Mouse (Mus musculus): ENCODE data around the gene Lyar. TPM values are rescaled to one million over a fixed set of nuclear protein-coding genes. Genes with fewer than 3 reads are reported as not detected.
A peak's percentile ranks its signal among the peaks of the same experiment; 100 is the strongest.

Gene Lyar
- polyA plus RNA-seq, 1 experiment: 33.8 TPM

DNA sequence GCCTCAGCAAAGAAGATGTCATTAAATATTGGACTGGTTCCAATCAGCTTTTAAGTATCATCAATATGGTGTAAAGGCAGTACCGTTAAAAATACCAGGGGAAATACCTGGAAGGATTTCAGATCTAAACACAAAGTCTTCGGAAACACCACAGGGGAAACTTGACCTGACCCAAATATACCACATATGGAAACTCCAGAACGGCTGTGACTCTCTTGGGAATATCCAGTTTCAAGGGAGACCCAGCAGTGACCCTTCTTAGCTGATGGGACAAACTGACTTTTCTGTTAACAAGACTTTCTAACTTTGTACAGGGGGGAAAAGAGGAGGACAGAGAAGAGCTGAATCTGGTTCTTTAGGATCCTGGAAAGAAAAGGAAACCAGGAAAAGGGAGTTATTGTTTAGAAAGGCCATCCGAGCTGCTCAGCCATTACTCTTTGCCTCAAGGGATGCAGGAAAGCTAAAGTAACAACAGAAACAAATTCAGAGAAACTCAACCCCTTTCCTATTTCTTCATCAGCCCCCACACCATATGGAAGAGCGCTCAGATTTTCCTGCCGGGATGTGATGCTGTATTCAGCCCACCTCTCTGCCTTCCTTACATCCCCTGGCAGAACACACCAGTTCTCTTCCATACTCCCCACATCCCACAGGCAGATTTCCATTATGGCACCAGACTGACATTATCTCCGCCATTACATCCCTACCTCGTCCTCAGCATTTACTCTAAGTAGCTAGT is 37.9 kb downstream of the Lyar start:
- WGBS: 90% methylated on average over 8 of the region's 8 CpGs
- Histone ChIP-seq H3K27ac (ENCODE audit: control insufficient read depth, insufficient read depth, low read depth, low read length, poor library complexity) (no peak overlapping the region), H3K4me1 (ENCODE audit: control insufficient read depth, insufficient read depth, low read length) (no peaks in the 10 kb centered on the region), H3K4me3 (replicated peaks; ENCODE audit: control insufficient read depth, low read depth, low read length) (no peak overlapping the region)
- TF ChIP-seq POLR2A (IDR thresholded peaks at IDR 0.05; ENCODE audit: borderline replicate concordance, control insufficient read depth, low read depth, low read length) (no peak), CTCF (IDR thresholded peaks at IDR 0.05; ENCODE audit: control insufficient read depth, insufficient read depth, low read length) (no peak)

DNA sequence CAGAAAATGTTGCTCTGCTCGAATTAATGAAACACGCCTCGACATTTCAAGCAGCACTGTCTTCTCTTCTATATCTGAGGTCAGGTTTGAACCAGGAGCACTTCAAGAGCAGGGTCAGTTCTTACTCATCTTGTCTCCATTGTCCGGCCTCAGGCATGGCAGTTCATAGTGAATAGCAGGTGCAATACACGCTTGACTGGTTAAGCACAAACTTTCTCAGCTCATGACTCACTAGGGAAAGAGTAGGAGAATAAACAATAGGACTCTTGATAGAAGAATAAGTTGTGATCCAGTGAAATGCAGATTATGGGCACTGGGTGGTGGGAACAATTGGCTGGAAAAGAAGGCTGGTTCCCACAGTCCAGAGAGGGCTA is 38.5 kb downstream of the Lyar start:
- no peak overlapping the region for H3K4me3 ChIP-seq (replicated peaks; ENCODE audit: control insufficient read depth, low read depth, low read length)
- TF ChIP-seq CTCF (IDR thresholded peaks at IDR 0.05; ENCODE audit: control insufficient read depth, insufficient read depth, low read length) (no peak), POLR2A (IDR thresholded peaks at IDR 0.05; ENCODE audit: borderline replicate concordance, control insufficient read depth, low read depth, low read length) (no peak)
- no peaks in the 10 kb centered on the region for H3K4me1 ChIP-seq (ENCODE audit: control insufficient read depth, insufficient read depth, low read length)
- no peak overlapping the region for H3K27ac ChIP-seq (ENCODE audit: control insufficient read depth, insufficient read depth, low read depth, low read length, poor library complexity)
- WGBS: 84% methylated on average over 5 of the region's 5 CpGs

DNA sequence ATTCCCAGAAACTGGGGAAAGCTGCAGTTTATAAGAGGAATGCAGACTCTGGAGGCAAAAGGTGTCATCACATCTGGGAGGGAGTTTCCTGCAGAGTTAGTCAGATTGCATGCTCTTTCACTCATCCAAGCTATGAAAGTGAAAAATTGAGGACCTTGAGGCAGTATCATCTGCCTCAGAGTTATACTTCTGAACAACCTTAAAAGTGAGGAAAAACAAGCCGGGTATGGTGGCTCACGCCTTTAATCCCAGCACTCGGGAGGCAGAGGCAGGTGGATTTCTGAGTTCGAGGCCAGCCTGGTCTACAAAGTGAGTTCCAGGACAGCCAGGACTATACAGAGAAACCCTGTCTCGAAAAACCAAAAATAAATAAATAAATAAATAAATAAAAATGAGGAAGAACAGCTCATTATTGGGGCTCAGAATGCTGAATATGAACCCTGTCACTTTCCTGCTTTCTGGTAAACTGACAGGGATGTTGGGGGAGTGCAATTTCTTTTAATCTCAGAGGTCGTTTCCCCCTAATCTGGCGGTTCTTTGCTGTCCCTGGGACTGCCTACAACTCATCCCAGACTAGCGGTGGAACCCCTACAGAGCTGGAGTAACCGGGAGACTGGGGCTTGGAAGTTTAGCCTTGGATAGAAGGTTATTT is 39.3 kb downstream of the Lyar start:
- Histone ChIP-seq H3K27ac (ENCODE audit: control insufficient read depth, insufficient read depth, low read depth, low read length, poor library complexity) (peak overlapping the region; percentile 89; the same call in 1 of the 2 replicates), H3K4me1 (ENCODE audit: control insufficient read depth, insufficient read depth, low read length) (no peaks in the 10 kb centered on the region), H3K4me3 (replicated peaks; ENCODE audit: control insufficient read depth, low read depth, low read length) (peak overlapping the region; percentile 95)
- 31% methylated on average over 9 of the region's 9 CpGs for WGBS
- TF ChIP-seq POLR2A (IDR thresholded peaks at IDR 0.05; ENCODE audit: borderline replicate concordance, control insufficient read depth, low read depth, low read length) (no peak), CTCF (IDR thresholded peaks at IDR 0.05; ENCODE audit: control insufficient read depth, insufficient read depth, low read length) (no peak)

DNA sequence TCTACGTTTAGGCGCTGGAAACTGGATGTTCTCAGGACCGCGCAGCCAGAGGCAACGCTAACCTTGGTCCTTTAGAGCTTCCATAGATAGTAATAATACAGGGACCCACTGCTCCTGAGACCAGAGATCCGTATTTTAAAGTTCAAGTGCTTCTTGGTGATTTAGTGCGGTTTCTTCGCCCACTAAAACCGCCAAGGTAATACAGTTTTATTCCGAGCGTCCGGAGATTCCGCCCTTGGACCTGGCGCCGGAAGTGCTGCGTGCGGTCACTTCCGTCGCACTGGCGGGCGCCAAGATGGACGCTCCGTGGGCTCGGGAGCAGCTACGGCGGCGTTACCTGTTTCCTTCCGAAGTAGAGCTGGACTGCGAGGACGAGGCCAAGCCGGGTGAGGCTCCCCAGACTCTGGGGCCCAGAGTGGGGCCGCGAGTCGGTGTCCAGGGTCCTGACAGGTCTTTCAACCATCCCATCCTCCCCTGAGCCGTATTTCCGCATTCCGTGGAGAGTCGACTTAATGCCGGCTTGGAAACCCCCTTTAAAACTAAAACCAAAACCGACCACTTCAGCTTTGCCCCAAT is 39.9 kb downstream of the Lyar start, which contains the start of gene Tmem128:
Gene Tmem128 (plus strand): TSS at position 79 of the 576 bp plus-strand sequence.
- TF ChIP-seq CTCF (IDR thresholded peaks at IDR 0.05; ENCODE audit: control insufficient read depth, insufficient read depth, low read length) (no peak), POLR2A (IDR thresholded peaks at IDR 0.05; ENCODE audit: borderline replicate concordance, control insufficient read depth, low read depth, low read length) (peak; percentile 94; the same call in 1 of the 2 replicates)
- under 1% methylated on average over 40 of the region's 40 CpGs for WGBS
- H3K4me3 ChIP-seq (replicated peaks; ENCODE audit: control insufficient read depth, low read depth, low read length): peak within 1 kb of the TSS; percentile 95

DNA sequence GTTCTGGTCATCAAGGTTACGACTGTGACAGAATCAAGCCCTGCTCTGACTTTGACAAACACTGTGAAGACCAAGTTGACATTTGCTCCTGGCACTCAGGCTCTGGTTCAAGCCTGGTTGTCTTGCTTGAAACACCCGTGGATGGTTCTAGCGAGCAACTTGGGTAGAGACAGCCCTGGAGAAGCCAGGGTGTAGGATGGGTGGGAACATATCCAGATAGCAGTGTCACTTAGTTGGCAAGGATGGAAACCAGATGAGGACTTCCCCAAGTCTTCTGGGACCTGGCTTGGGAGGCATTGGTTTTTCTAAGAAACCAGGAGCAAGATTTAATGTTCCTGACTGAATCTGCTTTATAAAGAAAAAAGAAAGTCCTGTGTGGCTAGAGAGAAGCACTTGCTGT is 50.7 kb downstream of the Lyar start:
- 80% methylated on average over 3 of the region's 3 CpGs for WGBS
- H3K4me3 ChIP-seq (replicated peaks; ENCODE audit: control insufficient read depth, low read depth, low read length): no peak overlapping the region
- TF ChIP-seq CTCF (IDR thresholded peaks at IDR 0.05; ENCODE audit: control insufficient read depth, insufficient read depth, low read length) (no peak), POLR2A (IDR thresholded peaks at IDR 0.05; ENCODE audit: borderline replicate concordance, control insufficient read depth, low read depth, low read length) (no peak)

More for the DNA sequence above, 39.9 kb downstream of the Lyar start, which contains the start of gene Tmem128:
- no peaks in the 10 kb centered on the region for H3K4me1 ChIP-seq (ENCODE audit: control insufficient read depth, insufficient read depth, low read length)
- peak within 1 kb of the TSS; percentile 89 for H3K27ac ChIP-seq (ENCODE audit: control insufficient read depth, insufficient read depth, low read depth, low read length, poor library complexity)

DNA sequence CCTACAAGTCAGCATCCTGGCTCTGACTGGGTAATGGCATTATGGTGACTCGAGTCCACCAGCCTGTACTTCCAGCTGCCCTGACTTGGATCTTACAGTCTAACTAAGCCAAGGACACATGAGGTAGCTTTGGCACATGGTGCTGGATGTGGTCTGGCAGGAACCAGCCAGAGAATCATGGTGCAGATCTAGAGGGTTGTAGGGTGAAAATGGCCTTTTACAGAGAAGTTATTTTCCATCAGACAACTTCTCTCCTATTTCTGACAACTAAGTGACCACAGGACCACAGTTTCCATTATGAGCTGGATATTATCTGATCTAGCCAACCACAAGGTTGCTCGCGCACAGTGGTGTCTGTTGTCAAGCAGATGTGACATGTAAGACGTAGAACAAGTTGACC is 53.6 kb downstream of the Lyar start:
- Histone ChIP-seq H3K27ac (ENCODE audit: control insufficient read depth, insufficient read depth, low read depth, low read length, poor library complexity) (no peak overlapping the region), H3K4me3 (replicated peaks; ENCODE audit: control insufficient read depth, low read depth, low read length) (no peak overlapping the region), H3K4me1 (ENCODE audit: control insufficient read depth, insufficient read depth, low read length) (no peaks in the 10 kb centered on the region; the same call in 1 of the 2 replicates)
- TF ChIP-seq POLR2A (IDR thresholded peaks at IDR 0.05; ENCODE audit: borderline replicate concordance, control insufficient read depth, low read depth, low read length) (no peak), CTCF (IDR thresholded peaks at IDR 0.05; ENCODE audit: control insufficient read depth, insufficient read depth, low read length) (no peak)
- 44% methylated on average over 4 of the region's 4 CpGs for WGBS

More for the DNA sequence above, 50.7 kb downstream of the Lyar start:
- H3K4me1 ChIP-seq (ENCODE audit: control insufficient read depth, insufficient read depth, low read length): no peaks in the 10 kb centered on the region; the same call in 1 of the 2 replicates
- no peak overlapping the region for H3K27ac ChIP-seq (ENCODE audit: control insufficient read depth, insufficient read depth, low read depth, low read length, poor library complexity)

DNA sequence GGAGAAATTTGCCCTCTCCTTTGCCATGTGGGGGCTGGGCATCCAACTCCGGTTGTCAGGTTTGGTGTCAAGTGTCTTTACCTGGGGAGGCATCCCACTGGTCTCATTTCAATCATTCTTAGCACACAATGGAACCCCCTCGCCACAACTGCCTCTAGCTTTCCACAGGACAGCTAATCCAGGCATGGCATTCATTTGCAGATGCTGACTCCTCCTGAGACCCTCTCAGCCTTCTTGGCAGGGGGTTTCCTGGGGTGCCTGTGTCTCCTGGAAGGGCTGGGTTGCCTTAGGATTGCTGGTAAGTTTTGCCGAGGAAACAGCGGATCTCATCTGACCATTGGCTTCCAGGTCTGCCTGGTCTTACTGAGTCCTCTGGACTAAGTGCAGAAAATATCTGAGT is 55.5 kb downstream of the Lyar start, which contains the start of gene Otop1:
Gene Otop1 (plus strand): TSS at position 202 of the 400 bp plus-strand sequence.
- Histone ChIP-seq H3K4me1 (ENCODE audit: control insufficient read depth, insufficient read depth, low read length) (no peaks in the 10 kb centered on the region; the same call in 1 of the 2 replicates), H3K4me3 (replicated peaks; ENCODE audit: control insufficient read depth, low read depth, low read length) (no peak within 1 kb of the TSS), H3K27ac (ENCODE audit: control insufficient read depth, insufficient read depth, low read depth, low read length, poor library complexity) (no peak within 1 kb of the TSS)
- no peak for TF ChIP-seq POLR2A (IDR thresholded peaks at IDR 0.05; ENCODE audit: borderline replicate concordance, control insufficient read depth, low read depth, low read length)
- TF ChIP-seq CTCF (IDR thresholded peaks at IDR 0.05; ENCODE audit: control insufficient read depth, insufficient read depth, low read length): no peak
- 27% methylated on average over 4 of the region's 4 CpGs for WGBS

DNA sequence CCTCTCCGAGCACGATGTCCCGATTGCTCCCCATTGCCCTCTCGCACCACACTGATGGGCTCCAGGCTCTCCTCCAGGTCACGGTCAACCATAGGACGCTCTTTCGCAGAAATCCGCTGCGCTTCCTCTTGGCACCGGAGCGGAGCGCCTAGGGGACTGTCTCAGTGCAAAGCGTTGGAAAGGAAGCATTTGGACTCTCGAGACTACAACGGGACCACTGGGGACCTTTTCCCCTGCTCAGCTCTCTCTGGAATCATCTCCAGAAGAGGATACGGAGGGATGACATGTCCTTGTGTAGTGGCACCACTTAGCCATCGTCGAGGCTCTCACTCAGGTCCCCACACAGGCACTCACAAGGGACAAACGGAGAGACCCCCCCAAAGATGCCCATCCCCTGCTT is 56.2 kb downstream of the Lyar start:
- H3K27ac ChIP-seq (ENCODE audit: control insufficient read depth, insufficient read depth, low read depth, low read length, poor library complexity): no peak overlapping the region
- no peak for TF ChIP-seq CTCF (IDR thresholded peaks at IDR 0.05; ENCODE audit: control insufficient read depth, insufficient read depth, low read length)
- no peak for TF ChIP-seq POLR2A (IDR thresholded peaks at IDR 0.05; ENCODE audit: borderline replicate concordance, control insufficient read depth, low read depth, low read length)
- 4% methylated on average over 19 of the region's 19 CpGs for WGBS
- no peaks in the 10 kb centered on the region; the same call in 1 of the 2 replicates for H3K4me1 ChIP-seq (ENCODE audit: control insufficient read depth, insufficient read depth, low read length)
- no peak overlapping the region for H3K4me3 ChIP-seq (replicated peaks; ENCODE audit: control insufficient read depth, low read depth, low read length)
